ENCODE assay signal across 16 mouse cellular contexts in genomic region chr7:107619225-107619624, GRCm38 (mm10). TPM values are rescaled to one million over a fixed set of nuclear protein-coding genes. Genes with fewer than 3 reads are reported as not detected.
A peak's percentile ranks its signal among the peaks of the same experiment; 100 is the strongest.
DNase-seq lines count a peak whose midpoint lies in the region; ATAC-seq lines count a peak whose summit lies in the region.
"Had no signal": no experiment of that assay in that cellular context is flagged by ENCODE, and none has a peak within 500 bp of the region (broad histone marks: within the 10 kb centered on the region; RNA-seq: fewer than 3 reads in every experiment).

No protein-coding gene starts in this region.

- no peak overlapping the region for H3K4me2 ChIP-seq in heart, embryonic 12.5 days
- H3K4me2 ChIP-seq in embryonic facial prominence, embryonic 12.5 days (replicated peaks), result no peak overlapping the region
- no peak overlapping the region for H3K4me2 ChIP-seq in hindbrain, embryonic 16.5 days (ENCODE audit: low read length)
- H3K4me2 ChIP-seq: forebrain, embryonic 12.5 days; hindbrain, embryonic 14.5 days; lung, embryonic 14.5 days; neural tube, embryonic 13.5 days had no signal

- DNase-seq in heart, adult 9 months (ENCODE audit: low spot score in 2 of 2), result peak; percentile 19 to 27
- DNase-seq in limb, embryonic 10.5 days (ENCODE audit: low spot score), result peak; percentile 47
- DNase-seq in lung, postnatal 25 days (ENCODE audit: low spot score), result peak; percentile 51
- DNase-seq in cerebellum, postnatal 14 days, result no peak
- DNase-seq: adrenal gland, adult 2 months; cerebellum, adult 18-20 months; kidney, adult 18-20 months; kidney, postnatal 14 days; layer of hippocampus, adult 9-11 months; lung, embryonic 14.5 days had no signal

- 63% methylated on average over 4 of the region's 4 CpGs for WGBS in heart, embryonic 12.5 days
- WGBS in embryonic facial prominence, embryonic 12.5 days, result 22% methylated on average over 4 of the region's 4 CpGs
- WGBS in limb, embryonic 10.5 days, result 48% methylated on average over 4 of the region's 4 CpGs
- WGBS in hindbrain, embryonic 16.5 days, result 75% methylated on average over 4 of the region's 4 CpGs

- H3K9me3 ChIP-seq in heart, embryonic 12.5 days (replicated peaks), result no peaks in the 10 kb centered on the region
- no peaks in the 10 kb centered on the region for H3K9me3 ChIP-seq in embryonic facial prominence, embryonic 12.5 days
- no peaks in the 10 kb centered on the region for H3K9me3 ChIP-seq in limb, embryonic 10.5 days (replicated peaks)
- H3K9me3 ChIP-seq in hindbrain, embryonic 16.5 days (ENCODE audit: control insufficient read depth, low read length), result no peaks in the 10 kb centered on the region
- H3K9me3 ChIP-seq: forebrain, embryonic 12.5 days had no signal

- H3K4me3 ChIP-seq in heart, embryonic 12.5 days, result no peak overlapping the region
- H3K4me3 ChIP-seq in embryonic facial prominence, embryonic 12.5 days, result no peak overlapping the region
- no peak overlapping the region for H3K4me3 ChIP-seq in limb, embryonic 10.5 days
- no peak overlapping the region for H3K4me3 ChIP-seq in hindbrain, embryonic 16.5 days (ENCODE audit: low read length)
- H3K4me3 ChIP-seq: forebrain, embryonic 12.5 days; neural tube, embryonic 13.5 days had no signal

- H3K4me1 ChIP-seq in heart, embryonic 12.5 days (replicated peaks), result 0 out of 2 replicates have a peak, but pooled peaks cover 2% of the 10 kb centered on the region
- H3K4me1 ChIP-seq in embryonic facial prominence, embryonic 12.5 days, result peaks cover 12% of the 10 kb centered on the region
- peaks cover 27% of the 10 kb centered on the region for H3K4me1 ChIP-seq in limb, embryonic 10.5 days
- no peaks in the 10 kb centered on the region for H3K4me1 ChIP-seq in hindbrain, embryonic 16.5 days (ENCODE audit: control insufficient read depth, insufficient read depth, low read depth, low read length)

- no peaks in the 10 kb centered on the region for H3K27me3 ChIP-seq in heart, embryonic 12.5 days (replicated peaks)
- H3K27me3 ChIP-seq in embryonic facial prominence, embryonic 12.5 days, result no peaks in the 10 kb centered on the region
- H3K27me3 ChIP-seq in limb, embryonic 10.5 days (ENCODE audit: low read depth, poor library complexity, severe bottlenecking), result no peaks in the 10 kb centered on the region
- H3K27me3 ChIP-seq in hindbrain, embryonic 16.5 days (replicated peaks; ENCODE audit: control insufficient read depth, insufficient read depth, low read length), result no peaks in the 10 kb centered on the region
- H3K27me3 ChIP-seq: forebrain, embryonic 12.5 days; neural tube, embryonic 13.5 days had no signal

- no peak overlapping the region for H3K9ac ChIP-seq in heart, embryonic 12.5 days
- no peak overlapping the region for H3K9ac ChIP-seq in embryonic facial prominence, embryonic 12.5 days
- no peak overlapping the region for H3K9ac ChIP-seq in hindbrain, embryonic 16.5 days (ENCODE audit: low read depth, low read length)
- H3K9ac ChIP-seq: forebrain, embryonic 12.5 days; hindbrain, embryonic 14.5 days; lung, embryonic 14.5 days; neural tube, embryonic 13.5 days had no signal

- H3K36me3 ChIP-seq in heart, embryonic 12.5 days, result no peaks in the 10 kb centered on the region
- no peaks in the 10 kb centered on the region for H3K36me3 ChIP-seq in embryonic facial prominence, embryonic 12.5 days
- no peaks in the 10 kb centered on the region for H3K36me3 ChIP-seq in limb, embryonic 10.5 days
- no peaks in the 10 kb centered on the region for H3K36me3 ChIP-seq in hindbrain, embryonic 16.5 days (ENCODE audit: control insufficient read depth, insufficient read depth, low read length)
- H3K36me3 ChIP-seq: forebrain, embryonic 12.5 days; neural tube, embryonic 13.5 days had no signal

- ATAC-seq in heart, embryonic 12.5 days (ENCODE audit: insufficient number of reproducible peaks, low FRiP score), result no peak
- peak; percentile 72 for ATAC-seq in embryonic facial prominence, embryonic 12.5 days (ENCODE audit: insufficient number of reproducible peaks, insufficient read depth, low FRiP score, low TSS enrichment)
- no peak for ATAC-seq in hindbrain, embryonic 16.5 days

- no peak overlapping the region for H3K27ac ChIP-seq in heart, embryonic 12.5 days (ENCODE audit: poor library complexity, severe bottlenecking)
- no peak overlapping the region for H3K27ac ChIP-seq in embryonic facial prominence, embryonic 12.5 days
- peak overlapping the region; percentile 58 for H3K27ac ChIP-seq in limb, embryonic 10.5 days
- no peak overlapping the region for H3K27ac ChIP-seq in hindbrain, embryonic 16.5 days (ENCODE audit: low read depth, low read length)
- H3K27ac ChIP-seq: forebrain, embryonic 12.5 days; hindbrain, embryonic 14.5 days; neural tube, embryonic 13.5 days had no signal

RNA-seq across cellular contexts. Expression of gene 5330417H12Rik, which starts 5.7 kb away (rescaled TPM):
- not detected in 2 replicates for polyA plus RNA-seq in heart, embryonic 12.5 days (2016; fragmentation: Nextera tagmentation; extraction: Ambion mirVana)
- polyA plus RNA-seq in embryonic facial prominence, embryonic 12.5 days (2016; fragmentation: Nextera tagmentation; extraction: Ambion mirVana), result 0.19 and 0.23 TPM in 2 replicates
- not detected in 2 replicates for polyA plus RNA-seq in limb, embryonic 10.5 days (2016; fragmentation: Nextera tagmentation; extraction: Ambion mirVana)
- not detected in 2 replicates for polyA plus RNA-seq in hindbrain, embryonic 16.5 days (2015; fragmentation: Nextera tagmentation; extraction: Ambion mirVana)
- polyA plus RNA-seq: adrenal gland, adult 2 months; forebrain, embryonic 12.5 days; hindbrain, embryonic 14.5 days; lung, embryonic 14.5 days; neural tube, embryonic 13.5 days had no signal

RNA-seq across cellular contexts. Expression of gene Ppfibp2, which starts 24.2 kb away (rescaled TPM):
- 6.6 and 7.7 TPM in 2 replicates for polyA plus RNA-seq in heart, embryonic 12.5 days (2016; fragmentation: Nextera tagmentation; extraction: Ambion mirVana)
- 15.1 and 15.9 TPM in 2 replicates for polyA plus RNA-seq in embryonic facial prominence, embryonic 12.5 days (2016; fragmentation: Nextera tagmentation; extraction: Ambion mirVana)
- 22.0 and 24.9 TPM in 2 replicates for polyA plus RNA-seq in limb, embryonic 10.5 days (2016; fragmentation: Nextera tagmentation; extraction: Ambion mirVana)
- 3.4 and 3.6 TPM in 2 replicates for polyA plus RNA-seq in hindbrain, embryonic 16.5 days (2015; fragmentation: Nextera tagmentation; extraction: Ambion mirVana)

RNA-seq across cellular contexts. Expression of gene Olfml1, which starts 52.0 kb away (rescaled TPM):
- polyA plus RNA-seq in heart, embryonic 12.5 days (2016; fragmentation: Nextera tagmentation; extraction: Ambion mirVana), result 6.5 and 7.2 TPM in 2 replicates
- 31.7 and 36.3 TPM in 2 replicates for polyA plus RNA-seq in embryonic facial prominence, embryonic 12.5 days (2016; fragmentation: Nextera tagmentation; extraction: Ambion mirVana)
- 9.7 and 22.3 TPM in 2 replicates for polyA plus RNA-seq in limb, embryonic 10.5 days (2016; fragmentation: Nextera tagmentation; extraction: Ambion mirVana)
- 4.8 TPM in 2 replicates for polyA plus RNA-seq in hindbrain, embryonic 16.5 days (2015; fragmentation: Nextera tagmentation; extraction: Ambion mirVana)

Comparison
In these comparisons a context has a peak if more than half of its experiments do, and no peak if none do; other contexts are left out.
1. DNase-seq: peak in heart, adult 9 months (2 of 2), limb, embryonic 10.5 days (single experiment) and lung, postnatal 25 days (single experiment); none in cerebellum, postnatal 14 days (0 of 2).